Mouse (Mus musculus): ENCODE data around the gene Irgc1.

Gene Irgc1

DNA sequence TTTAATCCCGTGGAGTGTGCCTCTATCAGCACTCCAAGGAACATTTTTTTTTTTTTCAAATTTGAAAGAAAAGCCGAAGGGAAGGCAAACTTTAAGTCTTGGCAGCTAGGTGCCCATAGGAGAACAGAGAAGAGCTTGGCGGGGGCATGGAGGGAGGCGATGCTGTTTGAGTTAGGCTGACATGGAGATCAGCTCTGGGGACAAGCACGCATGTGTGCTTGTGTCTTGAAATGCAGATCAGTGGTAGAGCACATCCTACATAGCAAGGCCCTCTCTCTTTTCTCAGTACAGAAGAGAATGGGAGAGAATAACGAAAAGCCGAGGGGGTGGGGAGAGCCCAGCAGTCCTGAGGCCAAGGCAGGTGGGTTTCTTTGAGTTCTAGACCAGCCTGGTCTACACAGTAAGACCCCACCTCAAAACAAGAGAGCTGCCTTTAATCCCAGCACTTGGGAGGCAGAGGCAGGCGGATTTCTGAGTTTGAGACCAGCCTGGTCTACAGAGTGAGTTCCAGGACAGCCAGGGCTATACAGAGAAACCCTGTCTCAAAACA is 53.7 kb downstream of the Irgc1 start:
- no peak for DNase-seq

DNA sequence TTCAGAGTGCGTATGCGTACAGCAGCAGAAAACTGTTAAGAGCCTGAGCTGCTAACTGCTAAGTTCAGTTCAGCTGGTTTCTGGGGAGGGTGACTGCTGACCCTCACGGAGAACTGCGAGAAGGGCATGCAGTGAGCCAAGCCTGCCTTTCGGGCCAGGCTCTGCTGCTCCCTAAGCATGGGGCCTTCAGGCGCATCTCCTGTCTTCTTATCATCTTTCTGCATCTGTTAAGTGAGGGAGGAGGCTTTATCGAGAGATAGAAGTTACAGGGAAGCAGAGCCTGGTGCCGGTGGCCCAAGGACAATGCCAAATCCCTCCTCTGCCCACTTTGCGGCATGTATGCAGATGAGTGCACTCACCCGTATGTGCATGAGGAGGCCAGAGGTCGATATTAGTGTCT is 55.3 kb downstream of the Irgc1 start:
- DNase-seq, result no peak

DNA sequence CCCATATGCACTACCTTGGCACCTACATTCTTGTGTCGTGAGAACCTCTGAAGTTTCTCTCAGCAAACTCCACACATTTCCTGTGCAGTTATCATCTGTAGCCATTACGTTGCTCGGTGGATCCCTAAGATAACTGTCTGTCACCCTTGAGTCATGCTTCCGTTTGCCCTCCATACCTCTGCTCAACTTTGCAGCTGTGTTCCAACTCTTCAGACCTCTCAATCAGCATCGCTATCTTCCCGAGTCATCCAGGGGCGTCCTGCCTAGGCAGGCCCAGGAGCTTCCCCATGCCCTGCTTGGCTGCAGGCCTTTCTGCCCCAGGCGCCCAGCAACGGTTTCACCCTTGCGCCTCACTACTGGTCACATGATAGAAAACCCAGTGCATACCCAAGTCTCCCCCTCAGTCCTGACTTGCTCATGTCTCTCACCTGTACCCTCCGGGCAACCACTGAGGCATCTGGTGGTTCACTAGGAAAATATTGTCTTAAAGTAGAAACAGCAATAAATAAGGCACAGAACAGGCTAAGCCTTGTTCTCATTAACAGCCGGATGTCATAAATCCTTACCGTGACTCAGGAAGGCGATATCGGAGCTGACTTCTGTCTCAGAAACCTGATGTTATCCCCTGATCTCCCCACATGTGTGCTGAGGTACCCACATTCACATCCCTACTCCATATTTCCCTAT is 57.5 kb downstream of the Irgc1 start:
- DNase-seq, result peak; percentile 59

DNA sequence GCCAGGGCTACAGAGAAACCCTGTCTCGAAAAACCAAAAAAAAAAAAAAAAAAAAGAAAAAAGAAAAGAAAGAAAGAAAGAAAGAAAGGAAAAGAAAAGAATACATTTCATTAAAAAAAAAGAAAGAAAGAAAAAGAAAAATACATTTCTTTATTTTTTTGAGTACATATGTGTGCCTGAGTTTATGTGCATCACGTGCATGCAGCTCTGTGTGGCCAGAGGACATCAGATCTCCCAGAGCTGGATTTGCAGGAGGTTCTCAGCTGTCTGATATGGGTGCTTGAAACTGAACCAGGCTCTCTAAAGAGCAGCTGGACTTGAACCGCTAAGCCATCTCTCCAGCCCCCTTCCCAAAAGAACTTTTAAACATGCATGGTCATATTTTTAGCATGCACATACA is 58.0 kb downstream of the Irgc1 start:
- DNase-seq, result no peak

DNA sequence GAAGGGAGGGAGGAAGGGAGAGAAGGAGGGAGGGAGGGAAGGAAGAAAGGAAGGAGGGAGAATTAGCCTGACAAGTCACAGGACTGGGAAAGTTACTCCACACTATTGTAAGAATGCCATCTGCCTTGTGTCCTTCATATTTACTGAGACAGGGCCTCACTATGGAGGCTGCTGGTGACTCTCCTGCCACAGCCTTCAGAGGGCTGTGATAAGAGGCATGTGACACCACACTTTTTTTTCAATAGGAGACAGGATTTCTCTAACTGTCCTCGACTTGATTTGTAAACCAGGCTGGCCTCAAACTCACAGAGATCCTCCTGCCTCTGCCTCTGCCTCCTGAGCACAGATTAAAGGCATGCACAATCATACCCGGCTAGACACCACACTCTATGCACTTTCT is 60.4 kb downstream of the Irgc1 start:
- no peak for DNase-seq

DNA sequence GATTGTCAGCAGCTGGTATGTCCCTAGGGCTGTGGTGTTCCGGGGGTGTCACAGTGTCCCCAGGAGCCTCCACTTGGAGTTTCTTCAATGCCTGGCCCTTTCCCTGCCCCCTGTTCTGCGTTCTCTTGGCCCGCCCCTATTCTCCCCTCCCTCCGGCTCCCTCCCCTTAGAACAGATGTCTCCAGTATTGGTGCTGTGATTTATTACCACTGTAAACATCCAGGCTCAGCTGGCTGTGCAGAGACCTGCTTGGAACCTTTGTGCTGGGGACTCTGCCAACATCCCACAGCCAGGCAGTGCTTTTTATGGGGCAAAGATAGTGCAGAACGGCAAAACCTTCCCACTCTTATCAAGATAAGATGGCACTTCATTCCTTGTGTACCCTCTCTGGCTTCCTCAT is 61.0 kb downstream of the Irgc1 start:
- DNase-seq, result no peak

DNA sequence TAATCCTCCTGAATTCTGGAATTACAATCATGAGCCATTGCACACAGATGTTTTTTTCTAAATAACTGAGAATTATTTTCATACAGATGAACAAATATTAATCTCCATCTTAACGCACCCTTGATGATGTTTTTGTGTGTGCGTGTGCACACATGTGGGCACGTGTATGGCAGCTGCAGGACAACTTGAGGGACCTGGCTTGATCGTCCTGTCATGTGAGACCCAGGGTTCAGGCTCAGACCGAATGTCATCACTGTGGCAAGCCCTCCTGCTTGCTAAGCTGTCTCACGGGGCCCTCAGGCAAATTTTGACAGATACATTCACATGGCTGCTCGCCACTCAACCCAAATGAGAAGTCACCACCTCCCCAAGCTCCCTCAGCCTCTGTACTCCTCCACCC is 61.6 kb downstream of the Irgc1 start:
- no peak for DNase-seq

DNA sequence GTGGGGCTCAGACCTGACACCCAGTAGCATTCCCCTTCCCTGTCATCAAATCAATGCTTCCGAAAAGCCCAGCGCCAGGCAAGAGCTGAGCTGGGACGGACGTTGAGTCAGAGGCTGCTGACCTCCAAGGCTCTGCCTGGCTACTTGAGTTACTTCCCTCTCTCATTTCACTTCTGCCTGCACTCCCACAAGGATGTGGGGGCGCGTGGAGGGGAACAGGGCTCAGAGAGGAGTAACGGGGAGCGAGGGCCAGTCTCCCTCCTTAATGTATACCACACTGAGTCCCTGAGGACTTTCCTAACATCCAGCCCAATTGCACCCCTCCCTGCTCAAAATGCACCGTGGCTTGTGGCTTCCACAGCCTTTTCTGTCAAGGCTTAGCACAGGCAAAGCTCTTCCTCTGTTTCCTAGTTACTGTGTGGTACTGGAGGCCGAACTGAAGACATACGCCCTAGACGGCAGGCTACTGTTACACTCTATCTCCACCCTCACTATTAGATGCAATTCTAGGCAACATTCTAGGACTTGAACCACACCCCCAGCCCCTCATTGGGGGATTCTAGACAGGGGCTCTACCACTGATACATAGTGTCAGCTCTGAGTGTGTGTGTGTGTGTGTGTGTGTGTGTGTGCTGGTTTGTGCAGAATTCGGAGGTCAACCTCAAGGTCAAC is 62.4 kb downstream of the Irgc1 start:
- no peak for DNase-seq

DNA sequence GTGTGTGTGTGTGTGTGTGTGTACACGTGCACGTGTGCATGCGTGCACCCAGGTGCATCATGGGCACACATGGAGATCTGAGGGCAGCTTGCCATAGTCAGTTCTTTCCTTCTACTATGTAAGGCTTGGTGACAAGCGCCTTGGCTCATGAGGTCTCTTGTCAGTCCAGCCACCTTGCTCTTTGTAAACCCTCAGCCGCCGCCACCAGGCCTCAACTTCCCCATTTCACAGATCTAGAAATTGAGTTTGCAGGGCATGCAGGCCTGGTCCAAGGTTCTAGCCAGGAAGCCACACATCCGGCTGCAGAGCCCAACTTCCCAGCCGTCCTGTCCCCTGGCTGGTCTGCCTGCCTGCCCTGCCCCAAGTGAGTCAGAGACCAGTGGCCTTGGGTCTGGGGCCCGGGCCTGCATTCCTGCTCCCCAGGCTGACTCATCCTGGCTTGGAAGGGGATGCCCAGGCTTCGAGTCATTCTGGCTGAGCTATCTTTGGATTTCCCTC is 65.0 kb downstream of the Irgc1 start:
- no peak for DNase-seq

DNA sequence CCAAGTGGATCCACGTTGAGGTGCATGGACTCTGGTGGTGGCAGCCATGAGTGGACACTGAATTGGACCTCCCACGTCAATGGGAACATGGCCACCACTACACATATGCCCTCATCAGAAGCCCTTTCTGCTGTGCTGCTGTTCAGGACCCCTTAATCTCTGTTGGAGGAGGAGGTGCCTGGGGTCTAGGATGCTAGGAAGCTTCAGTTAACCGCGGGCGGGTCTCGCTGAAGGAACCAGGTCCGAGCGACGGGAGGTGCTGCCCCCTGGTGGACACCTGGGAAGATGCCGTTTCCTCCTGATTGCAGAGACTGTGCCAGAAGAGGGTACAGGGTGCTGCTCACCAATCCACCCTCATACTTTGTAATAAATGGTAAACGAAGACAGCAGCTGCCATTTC is 67.3 kb downstream of the Irgc1 start:
- DNase-seq, result peak; percentile 88

DNA sequence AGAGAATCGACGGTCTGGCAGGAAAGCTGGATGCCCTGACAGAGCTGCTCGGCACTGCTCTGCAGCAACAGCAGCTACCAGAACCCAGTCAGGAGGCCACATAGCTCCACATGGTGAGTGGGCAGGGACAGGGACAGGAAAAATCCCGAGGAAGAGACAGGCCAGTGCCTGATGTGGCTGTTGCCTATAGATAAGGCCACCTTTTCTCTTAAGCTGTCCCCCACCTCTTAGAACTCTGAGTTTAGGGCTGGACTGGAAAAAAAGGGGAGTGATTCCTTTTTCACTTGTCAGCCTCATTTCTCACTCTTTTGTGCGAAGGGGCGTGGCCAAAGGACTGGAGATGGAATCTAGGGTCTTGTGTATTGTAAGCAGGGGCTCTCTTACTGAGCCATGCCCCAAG is 68.0 kb downstream of the Irgc1 start:
- DNase-seq, result no peak

DNA sequence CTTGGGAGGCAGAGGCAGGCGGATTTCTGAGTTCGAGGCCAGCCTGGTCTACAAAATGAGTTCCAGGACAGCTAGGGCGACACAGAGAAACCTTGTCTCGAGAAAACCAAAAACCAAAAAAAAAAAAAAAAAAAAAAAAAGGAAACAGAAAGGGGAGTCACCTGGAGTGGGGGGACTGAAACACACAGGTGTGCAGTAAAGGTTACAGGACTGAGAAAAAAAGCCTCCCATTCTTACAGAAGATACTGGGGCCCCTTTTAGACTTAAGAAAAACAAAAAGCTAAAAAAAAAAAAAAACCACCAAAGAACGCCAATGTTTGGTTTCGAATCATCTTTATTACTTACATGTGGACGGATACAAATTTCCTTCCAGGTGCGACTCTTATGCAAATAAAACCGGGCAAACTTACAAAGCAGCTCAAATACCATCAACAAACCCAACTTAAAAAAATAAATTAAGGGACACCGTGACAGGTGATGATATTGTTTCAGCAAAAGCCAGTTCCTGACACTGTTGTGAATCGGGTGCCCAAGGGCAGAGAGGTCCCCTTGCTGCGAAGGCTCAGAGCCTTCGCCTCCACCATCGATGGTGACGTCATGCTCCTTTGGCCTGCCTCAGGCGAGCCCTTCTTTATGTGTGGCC is 69.2 kb downstream of the Irgc1 start:
- DNase-seq, result no peak
